Mouse (Mus musculus) Muller cell, postnatal 12 days (primary cell): ENCODE measurements around the gene Pla2g1b.

Experiments
- DNase-seq: peaks from one replicate; pipeline ENCODE4 v3.0.0-alpha.2; 2015; ENCODE audit errors: inconsistent ontology term

The Pla2g1b gene

GRCm38 (mm10) chr5:115444130-115444529 is 21.9 kb upstream of the Pla2g1b start:
- no peak for DNase-seq

GRCm38 (mm10) chr5:115447108-115447507 is 19.0 kb upstream of the Pla2g1b start:
- DNase-seq = no peak

GRCm38 (mm10) chr5:115449247-115449646 is 16.8 kb upstream of the Pla2g1b start:
- no peak for DNase-seq

- no peak for DNase-seq
Measured at GRCm38 (mm10) chr5:115450410-115451317, 15.4 kb upstream of the Pla2g1b start.

- no peak for DNase-seq
Measured at GRCm38 (mm10) chr5:115454422-115455090, 11.5 kb upstream of the Pla2g1b start.

DNA sequence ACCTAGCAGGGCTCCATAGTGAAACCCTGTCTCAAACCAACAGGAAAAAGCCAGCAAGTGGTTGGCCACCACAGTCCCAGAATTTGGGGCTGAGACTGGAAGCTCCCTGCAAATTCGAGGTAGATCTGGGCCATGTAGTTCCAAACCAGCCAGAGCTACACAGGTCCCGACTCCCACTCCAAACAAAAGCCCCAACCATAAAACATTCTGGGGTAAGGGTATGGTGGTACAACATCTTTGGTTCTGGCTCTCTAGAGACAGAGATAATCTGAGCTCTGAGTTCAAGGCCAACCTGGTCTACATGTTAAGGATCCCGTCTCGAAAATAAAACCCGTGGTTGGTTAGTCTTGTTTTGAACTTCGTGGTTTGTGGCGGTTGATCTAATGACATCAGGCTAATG is 10.2 kb upstream of the Pla2g1b start:
- no peak for DNase-seq

DNA sequence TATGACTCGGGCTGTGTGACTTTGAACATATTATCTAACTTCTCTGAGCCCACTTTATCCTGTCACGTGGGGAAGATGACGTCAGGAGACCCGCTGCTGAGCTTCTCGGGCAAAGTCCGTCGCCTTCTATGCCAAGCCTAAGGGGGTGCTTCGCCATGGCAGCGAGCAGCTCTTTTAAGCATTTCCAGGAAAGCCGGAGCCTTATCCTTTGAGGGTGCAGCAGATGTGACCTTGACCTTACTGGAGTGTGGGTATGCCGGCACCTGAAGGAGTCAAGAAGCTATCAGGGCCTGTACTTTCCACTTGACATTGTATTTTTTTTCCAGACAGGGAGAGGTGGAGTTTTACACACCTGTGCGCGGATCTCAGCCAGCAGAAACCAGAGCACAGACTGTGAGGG is 7.1 kb upstream of the Pla2g1b start:
- no peak for DNase-seq

DNA sequence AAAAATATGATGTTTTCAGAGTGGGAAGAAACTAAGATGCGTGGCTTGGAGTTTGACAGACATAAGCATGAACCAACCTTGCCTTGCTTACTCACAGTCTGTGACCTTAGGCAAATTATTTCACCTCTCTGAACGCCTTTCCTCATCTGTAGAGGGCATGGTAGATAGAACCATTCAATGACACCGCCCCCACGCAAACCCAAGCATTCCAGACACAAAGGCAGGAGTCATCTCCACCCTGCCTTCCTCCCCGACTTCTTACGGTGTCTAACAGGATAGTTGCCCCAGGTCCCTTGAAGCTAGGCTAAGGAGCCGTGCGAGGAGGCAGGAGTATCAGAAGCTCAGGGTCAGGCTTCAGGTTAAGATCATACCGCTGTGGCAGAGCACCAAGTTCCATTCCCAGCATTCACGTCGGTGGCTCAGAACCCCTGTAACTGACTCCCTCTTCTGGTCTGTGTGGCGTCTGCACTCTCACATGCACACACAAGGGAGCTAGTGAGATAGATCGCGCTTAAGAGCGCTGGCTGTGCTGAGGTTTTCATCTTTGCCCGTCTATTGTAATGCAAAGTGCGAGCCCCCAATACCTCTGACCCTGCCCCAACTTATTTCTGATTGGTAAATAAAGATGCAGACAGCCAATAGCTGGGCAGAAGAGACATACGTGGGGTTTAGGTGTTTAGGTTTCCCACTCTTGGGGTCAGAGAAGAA is 1.5 kb upstream of the Pla2g1b start:
- DNase-seq = no peak

DNA sequence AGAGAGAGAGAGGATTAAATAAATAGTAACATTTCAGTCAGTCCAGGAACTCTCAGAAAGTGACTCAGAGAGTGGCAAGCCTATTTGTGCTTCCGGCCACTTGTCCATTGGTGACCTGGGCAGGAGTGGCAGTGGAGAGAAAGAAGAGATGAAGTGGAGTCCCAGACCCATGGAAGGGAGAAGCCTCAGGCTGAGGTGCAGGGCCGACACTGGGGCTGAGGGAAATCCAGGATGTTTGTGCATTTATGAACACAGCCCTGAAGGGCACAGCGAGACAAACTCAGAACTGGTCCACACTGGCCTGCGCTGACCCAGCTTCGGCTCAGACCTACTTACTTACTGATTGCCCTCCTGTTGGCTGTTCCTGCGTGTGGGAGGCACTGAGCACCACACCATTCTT is 3.7 kb downstream of the Pla2g1b start:
- peak; percentile 35 for DNase-seq

GRCm38 (mm10) chr5:115470766-115471531 is 4.9 kb downstream of the Pla2g1b start:
- no peak for DNase-seq

DNA sequence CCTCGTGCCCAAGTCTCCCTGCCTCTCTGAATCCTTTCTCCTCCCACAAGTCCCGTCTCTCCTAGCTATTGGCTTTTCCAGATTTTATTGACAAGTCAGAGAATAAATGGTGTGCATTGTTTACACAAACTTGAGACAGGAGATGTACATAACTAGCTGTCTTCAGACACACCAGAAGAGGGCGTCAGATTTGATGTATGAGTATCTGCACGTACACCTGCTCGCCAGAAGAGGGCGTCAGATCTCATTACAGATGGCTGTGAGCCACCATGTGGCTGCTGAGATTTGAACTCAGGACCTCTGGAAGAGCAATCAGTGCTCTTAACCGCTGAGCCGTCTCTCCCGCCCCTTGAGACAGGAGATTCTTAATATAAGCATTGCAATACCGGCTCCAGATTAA is 7.1 kb downstream of the Pla2g1b start:
- no peak for DNase-seq

- no peak for DNase-seq
Measured at GRCm38 (mm10) chr5:115474174-115474828, 8.2 kb downstream of the Pla2g1b start.

GRCm38 (mm10) chr5:115475337-115476106 is 9.5 kb downstream of the Pla2g1b start:
- DNase-seq = peak; percentile 68

DNA sequence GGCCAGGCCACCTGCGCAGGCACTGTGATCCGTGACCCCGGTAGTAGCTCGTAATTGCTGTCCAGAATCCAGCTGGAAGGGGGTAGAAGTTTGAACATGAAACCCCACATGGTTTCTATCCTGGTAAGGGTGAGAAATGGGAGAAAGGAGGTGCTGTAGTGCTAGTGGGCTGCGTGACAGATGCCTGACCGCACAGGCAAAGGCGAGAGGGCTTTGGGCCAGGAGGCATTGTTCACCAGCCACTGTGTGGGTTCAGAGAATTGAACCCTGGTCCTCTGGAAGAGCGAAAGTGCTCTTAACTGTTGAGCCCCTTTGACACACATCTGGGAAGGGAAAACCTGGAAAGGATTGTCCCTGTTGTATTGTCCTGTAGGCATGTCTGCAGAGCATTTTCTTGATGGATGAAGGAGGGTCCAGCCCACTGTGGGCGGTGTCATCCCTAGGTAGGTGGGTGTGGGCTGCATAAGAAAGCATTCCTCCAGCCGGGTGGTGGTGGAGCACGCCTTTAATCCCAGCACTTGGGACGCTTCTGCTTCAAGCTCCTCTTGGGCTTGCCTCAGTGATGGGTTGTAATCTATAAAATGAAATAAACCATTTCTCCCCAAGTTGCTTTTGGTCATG is 10.2 kb downstream of the Pla2g1b start:
- no peak for DNase-seq

DNA sequence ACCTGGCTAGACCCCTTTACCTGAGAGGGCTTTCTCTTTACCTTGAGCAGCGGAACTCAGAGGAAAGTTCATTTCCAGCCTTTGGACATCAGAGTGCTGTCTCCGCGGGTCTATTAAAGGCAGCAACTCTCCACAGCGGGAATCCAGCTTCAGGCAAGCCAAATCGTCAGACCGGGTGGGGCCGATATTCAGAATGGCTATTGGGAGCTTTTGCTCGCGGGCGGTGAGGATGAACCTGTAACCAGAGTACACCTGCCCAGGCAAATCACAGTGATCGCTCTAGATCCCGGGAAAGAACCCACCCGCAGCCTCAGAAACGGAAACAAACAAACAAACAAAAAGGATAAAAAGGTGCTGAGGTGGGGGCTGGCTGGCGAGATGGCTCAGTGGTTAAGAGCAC is 13.5 kb downstream of the Pla2g1b start:
- no peak for DNase-seq

- no peak for DNase-seq
Measured at GRCm38 (mm10) chr5:115480101-115480500, 14.0 kb downstream of the Pla2g1b start.

DNA sequence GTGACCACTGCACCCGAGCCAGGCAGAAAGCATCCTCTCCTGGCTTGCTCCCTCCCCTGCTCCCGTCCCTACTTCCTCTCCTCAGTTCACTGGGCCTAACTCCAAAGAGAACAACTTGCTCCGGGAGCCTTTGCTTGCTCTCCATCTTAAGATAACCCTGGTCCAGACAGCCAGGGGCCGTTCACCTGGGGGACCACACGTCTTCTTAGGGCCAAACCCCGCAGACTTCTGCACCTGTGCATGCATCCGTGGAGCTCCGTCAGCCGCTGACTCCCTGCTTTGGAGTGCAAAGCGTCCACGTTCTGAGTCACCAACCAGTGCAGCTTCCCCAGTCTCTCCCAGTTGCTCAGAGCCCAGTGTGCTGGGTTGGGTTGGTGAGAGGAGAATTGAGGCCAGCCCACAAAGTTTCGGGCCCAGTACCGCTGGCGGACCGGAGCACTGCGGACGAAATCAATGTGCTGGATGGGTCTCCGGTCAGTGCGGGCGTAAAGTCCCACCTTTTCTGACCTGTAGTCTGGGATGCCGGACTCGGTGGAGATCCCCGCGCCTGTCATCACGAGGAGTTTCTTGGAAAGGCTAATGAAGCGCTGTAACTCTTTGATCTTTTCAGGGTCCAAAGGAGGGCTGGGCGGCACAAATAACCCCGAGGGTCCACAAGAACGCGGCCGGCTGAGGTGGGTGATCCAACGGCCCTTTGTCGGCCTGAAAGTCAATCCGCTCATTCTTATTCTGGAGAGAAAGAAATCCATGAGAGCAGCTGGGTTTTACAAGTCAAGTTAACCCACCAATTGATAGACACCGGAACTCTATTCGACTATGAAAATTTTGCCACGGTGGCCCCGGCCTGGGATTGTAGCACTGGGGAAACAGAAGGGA is 16.6 kb downstream of the Pla2g1b start:
- DNase-seq = peak; percentile 55

DNA sequence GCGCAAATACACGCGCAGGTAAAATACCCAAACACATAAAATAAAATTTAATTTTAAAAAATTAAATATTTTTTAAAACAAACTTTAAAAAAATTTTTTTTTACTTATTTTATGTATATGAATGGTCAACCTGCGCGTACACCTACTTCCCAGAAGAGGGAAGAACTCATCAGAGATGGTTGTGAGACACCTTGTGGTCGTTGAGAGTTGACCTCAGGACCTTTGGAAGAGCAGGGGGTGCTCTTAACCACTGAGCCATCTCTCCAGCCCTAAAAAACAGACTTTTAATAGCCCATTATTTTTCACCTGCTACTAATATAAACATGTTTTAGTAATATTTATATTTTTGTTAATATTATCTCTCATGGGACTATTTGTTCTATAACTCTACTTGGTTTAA is 17.3 kb downstream of the Pla2g1b start:
- no peak for DNase-seq
